ENCODE assay signal across 24 mouse cellular contexts in genomic region chr2:92408309-92409045, GRCm38 (mm10). TPM values are rescaled to one million over a fixed set of nuclear protein-coding genes. Genes with fewer than 3 reads are reported as not detected.
DNase-seq lines count a peak whose midpoint lies in the region; TF ChIP-seq lines count a peak whose summit lies in the region.
"Had no signal": no experiment of that assay in that cellular context is flagged by ENCODE, and none has a peak within 500 bp of the region (broad histone marks: within the 10 kb centered on the region; RNA-seq: fewer than 3 reads in every experiment).

No protein-coding gene starts in this region.

- no peaks in the 10 kb centered on the region for H3K27me3 ChIP-seq in kidney, adult 2 months (replicated peaks; ENCODE audit: control insufficient read depth, insufficient read depth, low read length)
- H3K27me3 ChIP-seq: embryonic facial prominence, embryonic 15.5 days; heart, embryonic 12.5 days; liver, embryonic 15.5 days; Patski had no signal

- H3K4me3 ChIP-seq in kidney, adult 2 months (ENCODE audit: insufficient read depth, low read depth, low read length) = no peak overlapping the region
- H3K4me3 ChIP-seq: embryonic facial prominence, embryonic 15.5 days; heart, embryonic 12.5 days; hindbrain, embryonic 10.5 days; limb, embryonic 10.5 days; liver, embryonic 15.5 days had no signal

- 68% methylated on average over 18 of the region's 18 CpGs for WGBS in kidney, adult 2 months

- TF ChIP-seq POLR2A in kidney, adult 2 months (IDR thresholded peaks at IDR 0.05; ENCODE audit: low read depth, low read length) = no peak

- peaks cover 14% of the 10 kb centered on the region; the same call in 1 of the 2 replicates for H3K4me1 ChIP-seq in kidney, adult 2 months (ENCODE audit: control insufficient read depth, insufficient read depth, low read length)
- H3K4me1 ChIP-seq: embryonic facial prominence, embryonic 15.5 days; heart, embryonic 12.5 days; liver, embryonic 15.5 days had no signal

- peak overlapping the region; percentile 62 for H3K27ac ChIP-seq in kidney, adult 2 months (ENCODE audit: insufficient read depth, low read depth, low read length)
- H3K27ac ChIP-seq: embryonic facial prominence, embryonic 15.5 days; hindbrain, embryonic 10.5 days; limb, embryonic 10.5 days; liver, embryonic 15.5 days; stomach, postnatal 0 days had no signal

- H3K36me3 ChIP-seq in kidney, adult 2 months (ENCODE audit: control insufficient read depth, insufficient read depth, low read length) = peaks cover 2% of the 10 kb centered on the region

- peak; percentile 46 to 65 for DNase-seq in adrenal gland, postnatal 36 days
- DNase-seq in adrenal gland, postnatal 25 days = no peak
- peak; percentile 83 for DNase-seq in kidney, adult 2 months
- DNase-seq in kidney, postnatal 14 days = no peak
- DNase-seq in brain, adult 2 months (ENCODE audit: low read depth, low spot score) = peak; percentile 77
- peak; percentile 59 to 83 for DNase-seq in kidney, postnatal 25 days
- no peak for DNase-seq in right cerebral cortex, postnatal 10 days (ENCODE audit: low spot score in 2 of 2)
- DNase-seq: cerebellum, adult 18-20 months; cerebellum, postnatal 25 days; gastrocnemius, postnatal 14 days; heart, adult 11 months; heart, postnatal 10 days; liver; lung, postnatal 4 days; midbrain, embryonic 14.5 days; right cerebral cortex, postnatal 14 days had no signal

- TF ChIP-seq CTCF in kidney, adult 2 months (conservative IDR thresholded peaks at IDR 0.05; ENCODE audit: insufficient read depth, insufficient read length, low read depth, low read length) = no peak

RNA-seq across cellular contexts. Expression of gene Mapk8ip1, which starts 7.4 kb away (rescaled TPM):
- 10 to 100 TPM; 30.9 to 35.1 TPM for total RNA-seq in adrenal gland, postnatal 36 days (2021)
- 27.0 and 30.8 TPM in 2 replicates for total RNA-seq in adrenal gland, postnatal 25 days (2021)
- polyA plus RNA-seq in kidney, adult 2 months (2012; rRNA removed) = 41.5 and 49.3 TPM in 2 replicates
- total RNA-seq: megakaryocyte-erythroid progenitor cell, adult 5-6 weeks had no signal

RNA-seq across cellular contexts. Expression of gene Cry2, which starts 25.4 kb away (rescaled TPM):
- 10 to 100 TPM; 38.4 to 47.8 TPM for total RNA-seq in adrenal gland, postnatal 36 days (2021)
- 35.5 and 44.7 TPM in 2 replicates for total RNA-seq in adrenal gland, postnatal 25 days (2021)
- 13.5 and 15.3 TPM in 2 replicates for polyA plus RNA-seq in kidney, adult 2 months (2012; rRNA removed)

RNA-seq across cellular contexts. Expression of gene 1700029I15Rik, which starts 26.1 kb away (rescaled TPM):
- total RNA-seq in adrenal gland, postnatal 36 days (2021) = 10 to 100 TPM in 1 of 2 experiments, 1 to 10 TPM in 1; 6.2 to 10.0 TPM
- total RNA-seq in adrenal gland, postnatal 25 days (2021) = 18.7 and 19.1 TPM in 2 replicates
- 4.3 and 5.3 TPM in 2 replicates for polyA plus RNA-seq in kidney, adult 2 months (2012; rRNA removed)

RNA-seq across cellular contexts. Expression of gene Large2, which starts 33.8 kb away (rescaled TPM):
- total RNA-seq in adrenal gland, postnatal 36 days (2021) = 1 to 10 TPM in 1 of 2 experiments, under 1 TPM in 1; 0.79 to 2.4 TPM
- 2.8 and 4.1 TPM in 2 replicates for total RNA-seq in adrenal gland, postnatal 25 days (2021)
- 54.1 and 70.7 TPM in 2 replicates for polyA plus RNA-seq in kidney, adult 2 months (2012; rRNA removed)
- total RNA-seq: megakaryocyte-erythroid progenitor cell, adult 5-6 weeks had no signal

RNA-seq across cellular contexts. Expression of gene Pex16, which starts 34.0 kb away (rescaled TPM):
- total RNA-seq in adrenal gland, postnatal 36 days (2021) = 100 to 1,000 TPM in 1 of 2 experiments, 10 to 100 TPM in 1; 97.3 to 224 TPM
- 169 and 237 TPM in 2 replicates for total RNA-seq in adrenal gland, postnatal 25 days (2021)
- polyA plus RNA-seq in kidney, adult 2 months (2012; rRNA removed) = 81.9 and 92.5 TPM in 2 replicates

Comparison
In these comparisons a context has a peak if more than half of its experiments do, and no peak if none do; other contexts are left out.
1. DNase-seq: peak in adrenal gland, postnatal 36 days (2 of 2), kidney, adult 2 months (single experiment), brain, adult 2 months (single experiment) and kidney, postnatal 25 days (2 of 2); none in adrenal gland, postnatal 25 days (single experiment), kidney, postnatal 14 days (single experiment) and right cerebral cortex, postnatal 10 days (0 of 2).